Mouse (Mus musculus) hindbrain, embryonic 11.5 days (tissue): ENCODE measurements around the gene Gad2. TPM values are rescaled to one million over a fixed set of nuclear protein-coding genes. Genes with fewer than 3 reads are reported as not detected.

ENCODE experiments used
- ATAC-seq: fragments of 200-750 bp; cut with Nextera tagmentation; 2 replicates; pipeline ENCODE4 v1.8.0; 2017; ENCODE audit warnings: mild to moderate bottlenecking, moderate TSS enrichment, moderate library complexity; ENCODE audit not compliant: low FRiP score
- DNase-seq: peaks from one replicate; pipeline ENCODE4 v3.0.0-alpha.2; 2015; ENCODE audit warnings: low spot score
- H3K27ac ChIP-seq: fragments of 300-500 bp; sonication (generic); 2 replicates; pipeline ENCODE4 v1.5.1; 2014; ENCODE audit warnings: mild to moderate bottlenecking, low read depth, low read length
- H3K27me3 ChIP-seq: fragments of 300-500 bp; sonication (generic); 2 replicates; pipeline ENCODE4 v1.6.1; 2014; ENCODE audit warnings: mild to moderate bottlenecking, low read length, moderate library complexity, mixed read lengths; ENCODE audit not compliant: control insufficient read depth, insufficient read depth
- H3K36me3 ChIP-seq: fragments of 300-500 bp; sonication (generic); 2 replicates; pipeline ENCODE4 v1.6.1; 2014; ENCODE audit warnings: mild to moderate bottlenecking, low read length, moderate library complexity, mixed read lengths; ENCODE audit not compliant: control insufficient read depth, insufficient read depth
- H3K4me1 ChIP-seq: fragments of 300-500 bp; sonication (generic); replicated peaks from 2 replicates; pipeline ENCODE4 v1.6.1; 2014; ENCODE audit warnings: low read length, mixed read lengths; ENCODE audit not compliant: control insufficient read depth, insufficient read depth
- H3K4me2 ChIP-seq: fragments of 300-500 bp; sonication (generic); replicated peaks from 2 replicates; pipeline ENCODE4 v1.6.1; 2014; ENCODE audit warnings: mild to moderate bottlenecking, low read depth, low read length
- H3K4me3 ChIP-seq: fragments of 300-500 bp; sonication (generic); 2 replicates; pipeline ENCODE4 v1.5.1; 2014; ENCODE audit warnings: low read depth, low read length
- H3K9ac ChIP-seq: fragments of 300-500 bp; sonication (generic); 2 replicates; pipeline ENCODE4 v1.6.1; 2014; ENCODE audit warnings: low read depth, low read length
- H3K9me3 ChIP-seq: fragments of 300-500 bp; sonication (generic); 2 replicates; pipeline ENCODE4 v1.6.1; 2016; ENCODE audit warnings: low read length; ENCODE audit not compliant: control insufficient read depth
- WGBS: fragments of 180-500 bp; shearing (Covaris S2); extraction: QIAGEN DNeasy Blood & Tissue Kit; methylation state at CpG from one replicate; pipeline ENCODE4 v1.1.7; 2014; 5-methylcytosine and 5-hydroxymethylcytosine counted together
- polyA plus RNA-seq: library from polyadenylated mRNA; unstranded; fragments of >200 nt; fragmentation: Nextera tagmentation; extraction: Ambion mirVana; gene quantifications from 2 replicates; pipeline ENCODE4 v1.2.1, GENCODE M21; 2014

The Gad2 gene
- polyA plus RNA-seq, 1 experiment from 2014 or later, result 25.5 TPM

- H3K4me3 ChIP-seq, result no peak overlapping the region
- DNase-seq (no peak), ATAC-seq (no peak)
- no peak overlapping the region for H3K9ac ChIP-seq
- H3K4me2 ChIP-seq, result no peak overlapping the region
- no peak overlapping the region for H3K27ac ChIP-seq
- H3K36me3 ChIP-seq, result no peaks in the 10 kb centered on the region
- no peaks in the 10 kb centered on the region for H3K4me1 ChIP-seq
- 50% methylated on average over 4 of the region's 4 CpGs for WGBS
- H3K9me3 ChIP-seq, result no peaks in the 10 kb centered on the region
- H3K27me3 ChIP-seq, result no peaks in the 10 kb centered on the region
Measured at GRCm38 (mm10) chr2:22679944-22680343, 57.9 kb downstream of the Gad2 start.

GRCm38 (mm10) chr2:22689969-22690368, 68.0 kb downstream of the Gad2 start:
- H3K4me2 ChIP-seq, result no peak overlapping the region
- no peak overlapping the region for H3K9ac ChIP-seq
- DNase-seq (no peak), ATAC-seq (no peak)
- no peaks in the 10 kb centered on the region for H3K27me3 ChIP-seq
- no peak overlapping the region for H3K27ac ChIP-seq
- no peaks in the 10 kb centered on the region for H3K36me3 ChIP-seq
- no peaks in the 10 kb centered on the region for H3K4me1 ChIP-seq
- no peak overlapping the region for H3K4me3 ChIP-seq
- no peaks in the 10 kb centered on the region for H3K9me3 ChIP-seq
- WGBS, result 80% methylated on average over 7 of the region's 7 CpGs

- 74% methylated on average over 4 of the region's 4 CpGs for WGBS
- Histone ChIP-seq H3K4me3 (no peak overlapping the region), H3K27ac (0 out of 2 replicates have a peak overlapping the region, but pooled peaks have one; percentile 54), H3K4me1 (no peaks in the 10 kb centered on the region), H3K4me2 (no peak overlapping the region), H3K36me3 (no peaks in the 10 kb centered on the region), H3K9me3 (no peaks in the 10 kb centered on the region), H3K9ac (no peak overlapping the region), H3K27me3 (no peaks in the 10 kb centered on the region)
- ATAC-seq, result 0 out of 2 replicates have a peak, but pooled peaks have one; percentile 41
- no peak for DNase-seq
Measured at GRCm38 (mm10) chr2:22704780-22705727, 83.0 kb downstream of the Gad2 start.

- WGBS, result 80% methylated on average over 3 of the region's 3 CpGs
- Histone ChIP-seq H3K36me3 (no peaks in the 10 kb centered on the region), H3K9ac (no peak overlapping the region), H3K4me2 (no peak overlapping the region), H3K27me3 (no peaks in the 10 kb centered on the region), H3K9me3 (no peaks in the 10 kb centered on the region), H3K27ac (no peak overlapping the region), H3K4me3 (no peak overlapping the region), H3K4me1 (no peaks in the 10 kb centered on the region)
- peak; percentile 82 for ATAC-seq
- DNase-seq, result peak; percentile 31
Measured at GRCm38 (mm10) chr2:22706233-22706632, 84.2 kb downstream of the Gad2 start.

GRCm38 (mm10) chr2:22721522-22722470, 99.8 kb downstream of the Gad2 start:
- H3K36me3 ChIP-seq, result no peaks in the 10 kb centered on the region
- no peaks in the 10 kb centered on the region for H3K4me1 ChIP-seq
- ATAC-seq, result peak; percentile 89
- no peaks in the 10 kb centered on the region for H3K9me3 ChIP-seq
- H3K9ac ChIP-seq, result no peak overlapping the region
- no peak overlapping the region for H3K27ac ChIP-seq
- WGBS, result 30% methylated on average over 8 of the region's 8 CpGs
- no peak overlapping the region for H3K4me3 ChIP-seq
- no peak overlapping the region for H3K4me2 ChIP-seq
- peak; percentile 77 for DNase-seq
- no peaks in the 10 kb centered on the region for H3K27me3 ChIP-seq

- DNase-seq (no peak), ATAC-seq (no peak)
- Histone ChIP-seq H3K9me3 (no peaks in the 10 kb centered on the region), H3K4me3 (no peak overlapping the region), H3K36me3 (no peaks in the 10 kb centered on the region), H3K27me3 (no peaks in the 10 kb centered on the region), H3K4me1 (no peaks in the 10 kb centered on the region), H3K27ac (no peak overlapping the region), H3K9ac (no peak overlapping the region), H3K4me2 (no peak overlapping the region)
- whole genome bisulfite sequencing, result 77% methylated on average over 3 of the region's 3 CpGs
Measured at GRCm38 (mm10) chr2:22723927-22724534, 102.0 kb downstream of the Gad2 start.

- no peak overlapping the region for H3K4me3 ChIP-seq
- H3K9ac ChIP-seq, result no peak overlapping the region
- ATAC-seq, result no peak
- no peaks in the 10 kb centered on the region for H3K4me1 ChIP-seq
- 85% methylated on average over 1 of the region's 1 CpGs for WGBS
- H3K36me3 ChIP-seq, result no peaks in the 10 kb centered on the region
- H3K4me2 ChIP-seq, result no peak overlapping the region
- no peaks in the 10 kb centered on the region for H3K27me3 ChIP-seq
- H3K9me3 ChIP-seq, result no peaks in the 10 kb centered on the region
- H3K27ac ChIP-seq, result no peak overlapping the region
- DNase-seq, result no peak
Measured at GRCm38 (mm10) chr2:22727113-22727512, 105.1 kb downstream of the Gad2 start.

- no peaks in the 10 kb centered on the region for H3K27me3 ChIP-seq
- WGBS, result 71% methylated on average over 2 of the region's 2 CpGs
- H3K4me2 ChIP-seq, result no peak overlapping the region
- no peak overlapping the region for H3K9ac ChIP-seq
- H3K4me3 ChIP-seq, result no peak overlapping the region
- DNase-seq, result no peak
- H3K36me3 ChIP-seq, result no peaks in the 10 kb centered on the region
- H3K27ac ChIP-seq, result no peak overlapping the region
- ATAC-seq, result no peak
- no peaks in the 10 kb centered on the region for H3K9me3 ChIP-seq
- H3K4me1 ChIP-seq, result no peaks in the 10 kb centered on the region
Measured at GRCm38 (mm10) chr2:22736134-22736533, 114.1 kb downstream of the Gad2 start.
